Mouse (Mus musculus) kidney, embryonic 14.5 days (tissue): ENCODE measurements around the gene Tubb4b. TPM values are rescaled to one million over a fixed set of nuclear protein-coding genes. Genes with fewer than 3 reads are reported as not detected.

ENCODE experiments used
- ATAC-seq: fragments of 200-750 bp; cut with Nextera tagmentation; 2 replicates; pipeline ENCODE4 v1.8.0; 2017; ENCODE audit warnings: moderate number of reproducible peaks, mild to moderate bottlenecking, moderate TSS enrichment, moderate library complexity; ENCODE audit not compliant: low FRiP score, low TSS enrichment
- H3K27ac ChIP-seq: fragments of 300-500 bp; sonication (generic); 2 replicates; pipeline ENCODE4 v1.5.1; 2014; ENCODE audit warnings: low read depth, mild to moderate bottlenecking, low read length, moderate library complexity, mixed read lengths
- H3K27me3 ChIP-seq: fragments of 300-500 bp; sonication (generic); 2 replicates; pipeline ENCODE4 v1.6.1; 2014; ENCODE audit warnings: mild to moderate bottlenecking, low read length; ENCODE audit not compliant: control insufficient read depth, insufficient read depth
- H3K36me3 ChIP-seq: fragments of 300-500 bp; sonication (generic); 2 replicates; pipeline ENCODE4 v1.6.1; 2014; ENCODE audit warnings: low read length, mixed read lengths; ENCODE audit not compliant: control insufficient read depth, insufficient read depth
- H3K4me1 ChIP-seq: fragments of 300-500 bp; sonication (generic); 2 replicates; pipeline ENCODE4 v1.6.1; 2014; ENCODE audit warnings: low read length, mixed read lengths; ENCODE audit not compliant: control insufficient read depth, insufficient read depth
- H3K4me2 ChIP-seq: fragments of 300-500 bp; sonication (generic); replicated peaks from 2 replicates; pipeline ENCODE4 v1.6.1; 2014; ENCODE audit warnings: low read depth, mild to moderate bottlenecking, low read length
- H3K4me3 ChIP-seq: fragments of 300-500 bp; sonication (generic); 2 replicates; pipeline ENCODE4 v1.5.1; 2014; ENCODE audit warnings: mild to moderate bottlenecking, low read length
- H3K9ac ChIP-seq: fragments of 300-500 bp; sonication (generic); 2 replicates; pipeline ENCODE4 v1.6.1; 2014; ENCODE audit warnings: low read depth, mild to moderate bottlenecking, low read length, moderate library complexity
- H3K9me3 ChIP-seq: fragments of 300-500 bp; sonication (generic); 2 replicates; pipeline ENCODE4 v1.6.1; 2016; ENCODE audit warnings: low read length; ENCODE audit not compliant: control insufficient read depth
- WGBS: fragments of 180-500 bp; shearing (Covaris S2); extraction: QIAGEN DNeasy Blood & Tissue Kit; methylation state at CpG from one replicate; pipeline ENCODE4 v1.1.7; 2014; 5-methylcytosine and 5-hydroxymethylcytosine counted together
- polyA plus RNA-seq: library from polyadenylated mRNA; unstranded; fragments of >200 nt; fragmentation: Nextera tagmentation; extraction: Ambion mirVana; gene quantifications from 2 replicates; pipeline ENCODE4 v1.2.1, GENCODE M21; 2014

Gene Tubb4b
- polyA plus RNA-seq, 1 experiment from 2014 or later, result 565 TPM

- peaks cover 28% of the 10 kb centered on the region for H3K36me3 ChIP-seq
- under 1% methylated on average over 24 of the region's 24 CpGs for WGBS
- ATAC-seq, result no peak
- peak overlapping the region; percentile 92 for H3K4me3 ChIP-seq
- no peaks in the 10 kb centered on the region for H3K9me3 ChIP-seq
- peaks cover 15% of the 10 kb centered on the region for H3K4me1 ChIP-seq
- H3K27ac ChIP-seq, result peak overlapping the region; percentile 87
- no peaks in the 10 kb centered on the region for H3K27me3 ChIP-seq
- peak overlapping the region; percentile 90 for H3K4me2 ChIP-seq
- H3K9ac ChIP-seq, result peak overlapping the region; percentile 92
These were observed 13.8 kb downstream of the Tubb4b start for GRCm38 (mm10) chr2:25210686-25211085.

DNA sequence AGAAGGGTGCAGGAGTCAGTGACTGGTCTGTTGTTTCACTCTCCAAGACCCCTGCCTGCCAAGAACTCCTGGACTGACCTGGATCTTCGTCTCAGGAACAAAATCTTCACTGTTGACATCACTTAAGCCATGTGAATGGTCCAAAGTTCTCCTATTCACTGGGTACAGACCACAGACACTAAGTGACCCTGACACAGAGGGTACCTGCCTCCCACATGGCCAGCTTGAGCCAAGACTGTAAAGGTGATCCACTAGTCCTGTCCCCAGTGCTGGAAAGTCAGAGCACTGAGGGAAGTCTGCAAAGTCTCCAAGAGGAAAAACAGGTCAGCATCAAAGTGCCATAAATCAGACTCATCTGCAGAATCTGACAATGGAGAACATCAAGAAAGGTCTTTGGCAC, 16.9 kb downstream of the Tubb4b start:
- WGBS, result 83% methylated on average over 1 of the region's 1 CpGs
- Histone ChIP-seq H3K9ac (no peak overlapping the region), H3K4me2 (no peak overlapping the region), H3K4me1 (peaks cover 15% of the 10 kb centered on the region), H3K9me3 (no peaks in the 10 kb centered on the region), H3K4me3 (no peak overlapping the region), H3K27ac (no peak overlapping the region), H3K27me3 (no peaks in the 10 kb centered on the region), H3K36me3 (peaks cover 59% of the 10 kb centered on the region)
- no peak for ATAC-seq

DNA sequence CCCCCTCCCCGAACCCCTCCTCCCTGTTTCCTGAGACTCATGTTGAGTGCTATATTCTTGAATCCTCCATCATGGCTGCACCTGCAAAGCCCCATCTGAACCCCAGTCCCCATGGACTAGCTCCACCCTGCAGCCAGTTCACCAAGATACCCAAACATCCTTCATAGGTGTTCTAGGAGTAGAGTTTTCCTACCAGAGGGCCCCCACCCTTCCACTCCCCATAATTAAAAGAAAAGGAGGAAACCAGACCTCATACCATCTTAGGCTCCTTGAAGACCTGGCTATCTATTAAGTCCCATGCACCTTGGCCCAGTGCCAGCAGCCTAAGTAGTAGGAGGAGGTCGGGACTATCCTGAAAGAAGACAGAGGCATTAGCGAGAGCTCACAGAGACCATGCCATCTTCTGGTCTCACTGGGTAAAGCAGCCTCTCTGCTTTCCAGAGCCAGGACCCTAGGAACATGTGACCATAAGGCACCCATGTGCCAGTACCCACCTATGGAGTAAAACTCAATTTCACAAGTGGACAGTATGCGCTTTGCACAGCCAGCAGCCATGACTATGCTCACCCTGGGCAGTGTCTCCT, 20.8 kb downstream of the Tubb4b start:
- H3K27ac ChIP-seq, result no peak overlapping the region
- no peak overlapping the region for H3K9ac ChIP-seq
- ATAC-seq, result no peak; the same call in 1 of the 2 replicates
- WGBS, result 68% methylated on average over 4 of the region's 4 CpGs
- H3K4me2 ChIP-seq, result no peak overlapping the region
- H3K4me3 ChIP-seq, result no peak overlapping the region
- H3K9me3 ChIP-seq, result no peaks in the 10 kb centered on the region
- no peaks in the 10 kb centered on the region for H3K4me1 ChIP-seq
- peaks cover 93% of the 10 kb centered on the region for H3K36me3 ChIP-seq
- no peaks in the 10 kb centered on the region for H3K27me3 ChIP-seq

- no peak overlapping the region for H3K4me2 ChIP-seq
- H3K4me1 ChIP-seq, result no peaks in the 10 kb centered on the region
- no peaks in the 10 kb centered on the region for H3K27me3 ChIP-seq
- H3K9me3 ChIP-seq, result no peaks in the 10 kb centered on the region
- H3K27ac ChIP-seq, result no peak overlapping the region
- 89% methylated on average over 2 of the region's 2 CpGs for WGBS
- H3K9ac ChIP-seq, result no peak overlapping the region
- no peak for ATAC-seq
- H3K4me3 ChIP-seq, result no peak overlapping the region
- H3K36me3 ChIP-seq, result peaks cover 73% of the 10 kb centered on the region
These were observed 23.9 kb downstream of the Tubb4b start for GRCm38 (mm10) chr2:25200631-25201030.

- Histone ChIP-seq H3K27ac (no peak overlapping the region), H3K4me3 (no peak overlapping the region), H3K4me2 (no peak overlapping the region), H3K4me1 (peaks cover 4% of the 10 kb centered on the region; the same call in 1 of the 2 replicates), H3K36me3 (peaks cover 46% of the 10 kb centered on the region), H3K27me3 (no peaks in the 10 kb centered on the region), H3K9ac (no peak overlapping the region), H3K9me3 (no peaks in the 10 kb centered on the region)
- no peak for ATAC-seq
These were observed 26.6 kb downstream of the Tubb4b start for GRCm38 (mm10) chr2:25197946-25198345.

DNA sequence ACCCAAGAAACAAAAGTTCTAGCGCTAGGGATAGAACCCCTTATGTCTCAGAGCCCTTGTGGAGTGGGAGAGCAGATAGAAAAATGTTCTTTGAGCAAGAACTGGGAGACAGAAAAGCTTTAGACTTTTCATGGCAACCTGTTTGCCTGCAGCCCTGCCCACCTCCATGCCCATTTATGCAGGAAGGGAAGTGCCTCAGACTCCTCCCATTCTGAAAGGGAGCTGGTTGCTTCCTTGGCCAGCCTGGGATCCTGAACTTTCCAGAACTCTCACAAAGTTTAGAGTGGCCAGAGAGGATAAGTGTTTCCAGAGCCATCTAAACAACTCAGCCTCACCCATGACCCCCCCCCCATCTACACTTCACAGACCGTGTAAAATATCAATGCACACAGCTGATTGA, 27.3 kb downstream of the Tubb4b start:
- Histone ChIP-seq H3K4me3 (no peak overlapping the region), H3K4me1 (peaks cover 4% of the 10 kb centered on the region; the same call in 1 of the 2 replicates), H3K27me3 (no peaks in the 10 kb centered on the region), H3K27ac (peak overlapping the region; percentile 83), H3K9me3 (no peaks in the 10 kb centered on the region), H3K36me3 (peaks cover 39% of the 10 kb centered on the region), H3K4me2 (peak overlapping the region; percentile 56), H3K9ac (no peak overlapping the region)
- no peak for ATAC-seq
- WGBS, result 26% methylated on average over 2 of the region's 2 CpGs

GRCm38 (mm10) chr2:25196172-25196954, 28.1 kb downstream of the Tubb4b start, which contains the start of gene Tor4a:
Gene Tor4a (minus strand): TSS chr2:25196886.
- peaks cover 30% of the 10 kb centered on the region for H3K36me3 ChIP-seq
- peaks cover 4% of the 10 kb centered on the region; the same call in 1 of the 2 replicates for H3K4me1 ChIP-seq
- peak within 1 kb of the TSS; percentile 83 for H3K27ac ChIP-seq
- 12% methylated on average over 8 of the region's 8 CpGs for WGBS
- peak within 1 kb of the TSS; percentile 44; the same call in 1 of the 2 replicates for H3K9ac ChIP-seq
- peak within 1 kb of the TSS; percentile 56 for H3K4me2 ChIP-seq
- no peaks in the 10 kb centered on the region for H3K9me3 ChIP-seq
- H3K4me3 ChIP-seq, result peak within 1 kb of the TSS; percentile 31
- peak; percentile 69 for ATAC-seq
- no peaks in the 10 kb centered on the region for H3K27me3 ChIP-seq

GRCm38 (mm10) chr2:25195211-25196156, 29.0 kb downstream of the Tubb4b start:
- Histone ChIP-seq H3K36me3 (peaks cover 22% of the 10 kb centered on the region), H3K4me2 (peak overlapping the region; percentile 56), H3K9ac (peak overlapping the region; percentile 44; the same call in 1 of the 2 replicates), H3K4me3 (peak overlapping the region; percentile 31), H3K27ac (peak overlapping the region; percentile 83; the same call in 1 of the 2 replicates), H3K27me3 (no peaks in the 10 kb centered on the region), H3K4me1 (peaks cover 4% of the 10 kb centered on the region; the same call in 1 of the 2 replicates), H3K9me3 (no peaks in the 10 kb centered on the region)
- 0 out of 2 replicates have a peak, but pooled peaks have one; percentile 13 for ATAC-seq
- 19% methylated on average over 55 of the region's 55 CpGs for WGBS
